Mouse (Mus musculus): Measurements from ENCODE around the gene Slc26a6. TPM values are rescaled to one million over a fixed set of nuclear protein-coding genes. Genes with fewer than 3 reads are reported as not detected.

Slc26a6 gene
- 10.7 and 17.5 TPM in 2 replicates for polyA plus RNA-seq (2012; rRNA removed)

DNA sequence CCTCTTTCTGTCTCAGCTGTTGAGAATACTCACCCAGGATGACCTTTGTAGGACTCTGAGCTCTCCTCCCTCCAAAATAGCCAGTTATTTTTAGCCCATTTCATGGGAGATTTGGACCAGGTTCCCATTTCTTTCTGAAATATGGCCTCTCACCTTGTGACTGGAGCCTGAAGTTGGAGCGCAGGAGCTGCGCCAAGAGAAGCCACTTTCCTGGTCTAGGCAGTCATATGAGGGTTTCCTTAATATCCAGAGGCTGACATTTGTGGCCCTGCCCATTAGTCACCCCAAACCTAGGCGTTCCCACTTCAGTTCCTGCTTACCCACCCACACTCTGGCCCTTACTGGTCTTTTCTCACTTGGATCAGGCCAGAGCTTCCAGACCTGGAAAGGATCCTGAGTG lies at the start of gene Slc26a6:
Gene Slc26a6 (plus strand): TSS at position 308 of the 400 bp plus-strand sequence.
- DNase-seq (ENCODE audit: low read depth), result no peak

GRCm38 (mm10) chr9:108805768-108806167 lies 47.3 kb upstream of the Slc26a6 start:
- DNase-seq (ENCODE audit: low read depth), result no peak

- DNase-seq (ENCODE audit: low read depth), result no peak
These were observed 46.7 kb upstream of the Slc26a6 start for GRCm38 (mm10) chr9:108806379-108806778.

DNA sequence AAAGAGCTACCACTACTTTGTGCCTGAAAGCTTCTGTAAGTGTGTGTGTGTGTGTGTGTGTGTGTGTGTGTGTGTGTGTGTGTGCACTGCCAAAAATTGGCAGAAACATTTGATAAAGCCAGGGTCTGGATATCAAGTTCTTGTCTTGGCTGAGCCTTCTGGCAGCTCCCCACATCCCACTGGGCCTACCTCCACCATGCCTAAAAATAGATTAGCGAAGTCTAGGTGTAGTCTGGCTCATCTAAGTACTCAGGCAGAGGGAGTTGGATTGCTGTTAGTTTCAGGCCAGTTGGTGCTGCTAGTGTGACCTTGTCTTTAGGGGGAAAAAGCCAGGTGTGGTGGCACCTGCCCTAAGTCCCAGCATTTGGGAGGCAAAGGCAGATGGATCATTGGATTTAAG lies 46.3 kb upstream of the Slc26a6 start:
- no peak for DNase-seq (ENCODE audit: low read depth)

- no peak for DNase-seq (ENCODE audit: low read depth)
These were observed 45.4 kb upstream of the Slc26a6 start for GRCm38 (mm10) chr9:108807674-108808073.

GRCm38 (mm10) chr9:108808163-108808665 lies 44.9 kb upstream of the Slc26a6 start, which contains the start of gene Nckipsd:
Gene Nckipsd (plus strand): TSS chr9:108808368.
- DNase-seq (ENCODE audit: low read depth), result no peak

DNA sequence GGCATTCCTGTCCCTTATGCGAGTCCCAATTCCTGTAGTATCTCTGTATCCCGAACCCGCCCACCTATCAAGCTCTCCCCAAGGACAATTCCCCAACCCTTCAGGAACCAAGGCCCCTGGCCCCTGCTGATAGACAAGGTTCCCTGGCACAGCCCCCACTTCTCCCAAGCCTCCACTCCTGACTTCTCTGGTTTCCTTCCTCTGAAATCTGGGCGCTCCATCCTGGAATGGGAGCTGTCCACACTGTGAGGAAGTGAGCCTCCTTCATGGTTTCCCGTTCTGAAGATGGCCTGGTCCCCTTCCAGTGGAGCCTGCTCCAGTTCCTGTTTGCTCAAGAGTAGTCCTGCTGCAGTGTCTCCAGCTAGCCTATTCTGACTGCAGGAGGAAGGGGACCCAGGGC lies 43.9 kb upstream of the Slc26a6 start:
- no peak for DNase-seq (ENCODE audit: low read depth)

- DNase-seq (ENCODE audit: low read depth), result no peak
These were observed 43.4 kb upstream of the Slc26a6 start for GRCm38 (mm10) chr9:108809723-108810122.

DNA sequence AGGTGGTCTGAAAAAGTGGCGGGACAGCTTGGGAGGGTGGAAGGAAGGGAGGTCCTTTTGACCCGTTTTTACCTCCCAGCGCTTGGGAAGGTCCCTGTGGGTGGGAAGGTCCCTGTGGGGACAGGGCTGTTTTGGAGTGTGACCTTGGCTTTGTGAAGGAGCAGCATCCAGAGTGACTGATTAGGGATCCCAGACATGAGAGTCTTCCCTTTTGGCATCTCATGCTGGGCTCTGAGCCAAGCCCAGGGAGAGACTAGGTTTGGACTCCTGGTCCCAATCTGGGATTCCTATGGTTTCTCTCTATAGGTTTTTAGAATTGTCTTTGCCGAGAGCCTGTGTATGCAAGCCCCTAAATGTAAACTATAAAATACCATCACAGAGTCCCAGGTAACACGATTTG lies 42.6 kb upstream of the Slc26a6 start:
- no peak for DNase-seq (ENCODE audit: low read depth)

DNA sequence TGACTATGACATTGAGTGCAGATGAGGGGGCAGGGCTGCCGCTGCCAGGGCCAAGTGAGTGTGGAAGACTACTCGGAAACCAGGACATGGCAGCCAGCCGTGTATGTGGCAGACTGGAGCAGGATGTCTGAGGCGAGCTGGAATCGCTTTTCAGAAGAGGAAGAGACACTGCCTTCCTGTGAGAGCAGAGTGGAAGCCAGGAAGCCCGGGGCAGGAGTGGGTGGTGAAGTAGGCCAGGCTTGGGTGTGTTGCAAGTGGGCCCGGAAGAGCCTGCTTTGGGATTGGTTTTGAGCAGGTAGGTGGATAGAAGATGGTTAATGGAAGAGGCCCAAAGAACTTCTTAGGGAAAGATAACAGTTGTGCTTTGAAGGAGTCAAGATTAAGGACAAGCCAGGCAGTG lies 37.5 kb upstream of the Slc26a6 start:
- DNase-seq (ENCODE audit: low read depth), result peak; percentile 70

DNA sequence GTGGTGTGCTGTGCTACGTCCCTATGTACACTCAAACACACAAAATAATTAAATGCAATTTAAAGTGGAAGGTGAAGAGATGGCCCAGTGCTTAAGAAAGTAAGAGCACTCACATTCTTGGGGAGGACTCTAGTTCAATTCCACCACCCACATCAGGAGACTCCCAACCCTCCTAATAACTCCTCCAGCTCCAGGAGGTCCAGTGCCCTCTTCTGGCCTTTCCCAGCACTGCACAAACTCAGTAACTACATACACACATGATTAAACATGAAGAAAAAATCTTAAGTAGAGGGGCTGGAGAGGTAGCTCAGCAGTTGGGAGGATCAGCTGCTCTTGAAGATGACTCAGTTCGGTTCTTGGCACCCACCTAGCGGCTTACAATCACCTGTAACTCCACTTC lies 33.6 kb upstream of the Slc26a6 start:
- DNase-seq (ENCODE audit: low read depth), result no peak

DNA sequence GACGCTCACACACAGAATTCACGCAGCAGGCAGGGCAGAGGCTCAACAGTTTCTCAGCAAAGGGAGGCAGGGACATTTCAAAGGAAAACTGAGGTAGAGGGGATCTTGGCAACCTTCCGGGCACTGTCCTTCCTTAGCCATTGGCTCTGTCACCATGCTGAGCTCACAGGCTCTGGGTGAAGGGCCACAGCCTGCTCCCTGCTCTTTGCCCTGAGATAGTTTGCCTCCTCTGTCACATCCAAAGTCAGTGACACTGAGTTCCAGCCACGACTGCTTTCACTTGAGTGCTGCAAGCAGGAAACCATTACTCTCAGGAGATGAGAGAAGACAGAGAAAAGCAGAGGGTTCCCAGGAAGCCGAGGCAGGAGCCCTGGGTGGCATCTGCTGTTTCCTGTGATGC lies 33.0 kb upstream of the Slc26a6 start:
- no peak for DNase-seq (ENCODE audit: low read depth)

- no peak for DNase-seq (ENCODE audit: low read depth)
These were observed 28.9 kb upstream of the Slc26a6 start for GRCm38 (mm10) chr9:108824144-108824685.

GRCm38 (mm10) chr9:108824755-108825413 lies 28.2 kb upstream of the Slc26a6 start:
- DNase-seq (ENCODE audit: low read depth), result no peak

- DNase-seq (ENCODE audit: low read depth), result no peak
These were observed 27.0 kb upstream of the Slc26a6 start, which contains the start of gene Celsr3 for GRCm38 (mm10) chr9:108825820-108826699. Gene Celsr3 (plus strand): TSS chr9:108826320.

GRCm38 (mm10) chr9:108826700-108827340 lies 26.3 kb upstream of the Slc26a6 start:
- DNase-seq (ENCODE audit: low read depth), result no peak

DNA sequence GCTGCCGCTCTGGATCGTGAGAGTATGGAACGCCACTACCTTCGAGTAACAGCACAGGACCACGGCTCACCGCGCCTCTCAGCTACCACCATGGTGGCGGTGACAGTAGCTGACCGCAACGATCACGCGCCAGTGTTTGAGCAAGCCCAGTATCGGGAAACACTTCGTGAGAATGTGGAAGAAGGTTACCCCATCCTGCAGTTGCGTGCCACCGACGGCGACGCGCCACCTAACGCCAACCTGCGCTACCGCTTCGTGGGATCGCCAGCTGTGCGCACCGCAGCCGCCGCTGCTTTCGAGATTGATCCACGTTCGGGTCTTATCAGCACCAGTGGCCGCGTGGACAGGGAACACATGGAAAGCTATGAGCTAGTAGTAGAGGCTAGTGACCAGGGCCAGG lies 25.6 kb upstream of the Slc26a6 start:
- no peak for DNase-seq (ENCODE audit: low read depth)

DNA sequence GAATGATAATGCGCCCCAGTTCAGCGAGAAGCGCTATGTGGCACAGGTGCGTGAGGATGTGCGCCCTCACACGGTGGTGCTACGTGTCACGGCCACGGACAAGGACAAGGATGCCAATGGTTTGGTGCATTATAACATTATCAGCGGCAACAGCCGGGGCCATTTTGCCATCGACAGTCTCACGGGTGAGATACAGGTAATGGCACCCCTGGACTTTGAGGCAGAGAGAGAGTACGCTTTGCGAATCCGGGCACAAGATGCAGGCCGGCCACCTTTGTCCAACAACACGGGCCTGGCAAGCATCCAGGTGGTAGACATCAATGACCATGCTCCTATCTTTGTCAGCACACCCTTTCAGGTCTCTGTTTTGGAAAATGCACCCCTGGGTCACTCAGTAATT lies 25.2 kb upstream of the Slc26a6 start:
- no peak for DNase-seq (ENCODE audit: low read depth)

- no peak for DNase-seq (ENCODE audit: low read depth)
These were observed 21.4 kb upstream of the Slc26a6 start for GRCm38 (mm10) chr9:108831637-108832036.

GRCm38 (mm10) chr9:108832390-108833108 lies 20.5 kb upstream of the Slc26a6 start:
- DNase-seq (ENCODE audit: low read depth), result no peak

DNA sequence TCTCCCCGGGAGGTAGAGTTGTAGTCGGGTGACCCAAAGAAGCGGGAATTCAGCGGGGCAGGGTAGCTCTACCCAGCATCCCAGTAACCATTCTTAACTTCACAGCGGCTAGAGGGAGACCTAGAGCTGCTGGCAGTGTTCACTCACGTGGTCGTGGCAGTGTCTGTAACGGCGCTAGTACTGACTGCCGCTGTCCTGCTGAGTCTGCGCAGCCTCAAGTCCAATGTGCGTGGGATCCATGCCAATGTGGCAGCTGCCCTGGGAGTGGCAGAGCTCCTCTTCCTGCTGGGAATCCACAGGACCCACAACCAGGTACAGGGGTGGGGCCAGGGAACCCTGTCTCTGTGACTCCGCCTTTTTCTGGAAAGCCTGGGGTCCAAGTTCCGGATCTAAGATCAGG lies 10.1 kb upstream of the Slc26a6 start:
- DNase-seq (ENCODE audit: low read depth), result no peak
